Mouse (Mus musculus) intestine, embryonic 16.5 days (tissue): ENCODE results near the gene E330009J07Rik. TPM values are rescaled to one million over a fixed set of nuclear protein-coding genes. Genes with fewer than 3 reads are reported as not detected.

Experiments
- ATAC-seq: fragments of 200-750 bp; cut with Nextera tagmentation; 2 replicates; pipeline ENCODE4 v1.8.0; 2017; ENCODE audit warnings: moderate TSS enrichment, moderate library complexity
- H3K27ac ChIP-seq: fragments of 300-500 bp; sonication (generic); 2 replicates; pipeline ENCODE4 v1.5.1; 2014; ENCODE audit warnings: mild to moderate bottlenecking, low read length
- H3K27me3 ChIP-seq: fragments of 300-500 bp; sonication (generic); replicated peaks from 2 replicates; pipeline ENCODE4 v1.6.1; 2014; ENCODE audit warnings: low read length, control low read depth, mixed read lengths; ENCODE audit not compliant: control insufficient read depth, insufficient read depth
- H3K36me3 ChIP-seq: fragments of 300-500 bp; sonication (generic); 2 replicates; pipeline ENCODE4 v1.6.1; 2014; ENCODE audit warnings: low read length, control low read depth; ENCODE audit not compliant: control insufficient read depth, insufficient read depth
- H3K4me1 ChIP-seq: fragments of 300-500 bp; sonication (generic); 2 replicates; pipeline ENCODE4 v1.6.1; 2014; ENCODE audit warnings: low read length, control low read depth, mixed read lengths; ENCODE audit not compliant: control insufficient read depth, insufficient read depth
- H3K4me2 ChIP-seq: fragments of 300-500 bp; sonication (generic); 2 replicates; pipeline ENCODE4 v1.6.1; 2014; ENCODE audit warnings: low read depth, low read length, control low read depth
- H3K4me3 ChIP-seq: fragments of 300-500 bp; sonication (generic); 2 replicates; pipeline ENCODE4 v1.5.1; 2014; ENCODE audit warnings: mild to moderate bottlenecking, low read length
- H3K9ac ChIP-seq: fragments of 300-500 bp; sonication (generic); 2 replicates; pipeline ENCODE4 v1.6.1; 2014; ENCODE audit warnings: low read depth, low read length
- H3K9me3 ChIP-seq: fragments of 300-500 bp; sonication (generic); 2 replicates; pipeline ENCODE4 v1.6.1; 2016; ENCODE audit warnings: low read length, control low read depth; ENCODE audit not compliant: control insufficient read depth
- WGBS: fragments of 180-500 bp; shearing (Covaris S2); extraction: QIAGEN DNeasy Blood & Tissue Kit; methylation state at CpG from one replicate; pipeline ENCODE4 v1.1.7; 2014; 5-methylcytosine and 5-hydroxymethylcytosine counted together
- polyA plus RNA-seq: library from polyadenylated mRNA; unstranded; fragments of >200 nt; fragmentation: Nextera tagmentation; extraction: Ambion mirVana; gene quantifications from 2 replicates; pipeline ENCODE4 v1.2.1, GENCODE M21; 2015

Gene E330009J07Rik
- polyA plus RNA-seq, 1 experiment from 2014 or later, result 6.0 TPM

DNA sequence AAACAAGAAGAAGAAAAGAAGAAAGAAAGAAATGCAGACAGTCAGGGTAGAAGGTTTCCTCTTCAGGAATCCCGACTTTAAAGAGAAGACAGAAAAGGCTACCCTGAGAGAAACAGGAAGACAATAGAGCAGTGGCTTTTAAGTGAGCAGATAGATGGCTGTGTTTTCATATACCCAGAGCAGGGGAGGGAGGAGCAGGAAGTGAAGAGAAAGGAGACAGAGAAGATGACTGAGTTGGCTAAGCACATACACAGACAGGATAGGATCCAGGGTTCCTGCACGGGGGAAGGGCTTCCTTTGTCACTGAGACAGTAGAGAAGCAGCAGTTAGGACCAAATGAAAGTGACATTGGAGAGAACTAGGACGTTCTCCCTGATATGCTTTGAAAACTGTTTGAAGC lies 50.3 kb downstream of the E330009J07Rik start:
- no peak for ATAC-seq
- WGBS, result 55% methylated on average over 3 of the region's 3 CpGs
- no peaks in the 10 kb centered on the region for H3K27me3 ChIP-seq

DNA sequence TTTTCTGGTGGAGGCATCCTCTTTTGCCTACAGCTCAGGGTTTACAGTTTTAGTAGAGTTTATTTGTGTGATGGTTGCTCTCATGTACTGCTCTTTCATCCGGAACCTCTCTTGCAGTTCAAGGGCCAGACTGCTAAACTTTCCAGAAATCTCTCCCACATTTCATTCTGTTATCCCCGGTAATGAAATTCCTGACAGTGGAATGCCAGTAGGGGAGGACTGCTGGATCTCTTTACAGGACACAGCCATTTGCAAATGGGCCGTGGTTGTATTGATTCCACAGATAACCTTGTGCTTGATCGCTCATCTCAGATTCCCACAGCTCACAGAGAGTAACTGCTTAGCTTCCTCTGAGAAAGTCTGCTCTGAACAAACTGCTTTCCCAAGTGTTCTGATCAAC lies 54.0 kb downstream of the E330009J07Rik start:
- Histone ChIP-seq H3K9ac (no peak overlapping the region), H3K36me3 (no peaks in the 10 kb centered on the region; the same call in none of the 2 replicates), H3K4me1 (no peaks in the 10 kb centered on the region), H3K4me2 (no peak overlapping the region), H3K27me3 (no peaks in the 10 kb centered on the region), H3K27ac (no peak overlapping the region), H3K9me3 (no peaks in the 10 kb centered on the region), H3K4me3 (no peak overlapping the region)
- ATAC-seq, result no peak
- WGBS, result 80% methylated on average over 4 of the region's 4 CpGs

More for the DNA sequence above, 50.3 kb downstream of the E330009J07Rik start:
- Histone ChIP-seq H3K36me3 (no peaks in the 10 kb centered on the region; the same call in 1 of the 2 replicates), H3K4me1 (no peaks in the 10 kb centered on the region; the same call in 1 of the 2 replicates), H3K27ac (no peak overlapping the region), H3K4me3 (no peak overlapping the region), H3K4me2 (no peak overlapping the region), H3K9me3 (no peaks in the 10 kb centered on the region), H3K9ac (no peak overlapping the region)

GRCm38 (mm10) chr6:40380181-40380580 lies 55.8 kb downstream of the E330009J07Rik start:
- no peak overlapping the region for H3K9ac ChIP-seq
- no peak overlapping the region for H3K4me2 ChIP-seq
- no peaks in the 10 kb centered on the region for H3K9me3 ChIP-seq
- H3K27me3 ChIP-seq, result no peaks in the 10 kb centered on the region
- 81% methylated on average over 3 of the region's 3 CpGs for WGBS
- no peaks in the 10 kb centered on the region; the same call in none of the 2 replicates for H3K36me3 ChIP-seq
- H3K27ac ChIP-seq, result no peak overlapping the region
- no peaks in the 10 kb centered on the region for H3K4me1 ChIP-seq
- no peak for ATAC-seq
- no peak overlapping the region for H3K4me3 ChIP-seq

GRCm38 (mm10) chr6:40371031-40371430 lies 64.9 kb downstream of the E330009J07Rik start:
- Histone ChIP-seq H3K36me3 (no peaks in the 10 kb centered on the region), H3K9me3 (no peaks in the 10 kb centered on the region), H3K9ac (no peak overlapping the region), H3K4me1 (no peaks in the 10 kb centered on the region), H3K4me2 (no peak overlapping the region), H3K27ac (no peak overlapping the region), H3K4me3 (no peak overlapping the region), H3K27me3 (no peaks in the 10 kb centered on the region)
- WGBS, result 88% methylated on average over 6 of the region's 6 CpGs
- no peak; the same call in 1 of the 2 replicates for ATAC-seq

DNA sequence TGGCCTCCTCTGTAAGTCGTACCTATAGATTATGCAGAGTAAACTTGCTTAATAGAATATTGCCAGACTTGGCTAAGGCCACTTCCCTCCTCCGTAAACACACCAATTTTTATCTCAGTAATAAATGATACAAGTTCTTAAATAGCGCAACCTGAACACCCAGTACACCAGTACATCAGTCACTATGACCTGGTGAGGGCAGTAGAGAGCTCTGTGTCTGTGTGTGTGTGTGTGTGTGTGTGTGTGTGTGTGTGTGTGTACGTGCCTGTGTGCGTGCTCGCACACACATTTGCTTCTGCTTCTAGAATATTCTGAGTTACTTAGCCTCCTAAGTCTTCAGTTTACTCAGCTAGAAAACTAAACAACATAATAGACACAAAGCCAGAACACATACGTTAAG lies 82.6 kb downstream of the E330009J07Rik start:
- ATAC-seq, result no peak
- 89% methylated on average over 7 of the region's 7 CpGs for WGBS

More for the DNA sequence above, 82.6 kb downstream of the E330009J07Rik start:
- Histone ChIP-seq H3K4me3 (no peak overlapping the region), H3K36me3 (no peaks in the 10 kb centered on the region; the same call in 1 of the 2 replicates), H3K4me1 (no peaks in the 10 kb centered on the region), H3K9me3 (no peaks in the 10 kb centered on the region), H3K27me3 (no peaks in the 10 kb centered on the region), H3K4me2 (no peak overlapping the region), H3K9ac (no peak overlapping the region), H3K27ac (no peak overlapping the region)

Other genes starting within 250 kb of the E330009J07Rik start
- gene Agk, start 111.0 kb downstream of the E330009J07Rik start, polyA plus RNA-seq, result 30.7 and 32.9 TPM in 2 replicates
- gene Wee2, start 3.0 kb upstream of the E330009J07Rik start, polyA plus RNA-seq, result 0.07 TPM in 1 of 2 replicates, not detected in the other
- gene Ssbp1, start 35.2 kb upstream of the E330009J07Rik start, polyA plus RNA-seq, result 128 and 135 TPM in 2 replicates
- not detected in 2 replicates for gene Tas2r137, start 55.1 kb upstream of the E330009J07Rik start, polyA plus RNA-seq
- gene Tas2r108, start 57.4 kb upstream of the E330009J07Rik start, polyA plus RNA-seq, result not detected in 2 replicates
- gene Prss37, start 83.4 kb upstream of the E330009J07Rik start, polyA plus RNA-seq, result not detected in 2 replicates
- gene Olfr461, start 118.9 kb upstream of the E330009J07Rik start, polyA plus RNA-seq, result not detected in 2 replicates
- not detected in 2 replicates for gene Olfr460, start 133.4 kb upstream of the E330009J07Rik start, polyA plus RNA-seq
- gene Clec5a, start 149.7 kb upstream of the E330009J07Rik start, polyA plus RNA-seq, result 0.93 and 1.3 TPM in 2 replicates
- not detected in 2 replicates for gene Tas2r138, start 177.2 kb upstream of the E330009J07Rik start, polyA plus RNA-seq
- 35.4 and 46.0 TPM in 2 replicates for gene Mgam, start 192.7 kb upstream of the E330009J07Rik start, polyA plus RNA-seq